Mouse (Mus musculus): ENCODE results near the gene Cyb561. TPM values are rescaled to one million over a fixed set of nuclear protein-coding genes. Genes with fewer than 3 reads are reported as not detected.

Gene Cyb561
- total and polyA plus RNA-seq, 3 experiments = 32.8 to 43.9 TPM; not detected in 1

GRCm38 (mm10) chr11:105966288-105966687 lies 13.2 kb upstream of the Cyb561 start:
- H3K27me3 ChIP-seq (ENCODE audit: control insufficient read depth in 1 of 2, insufficient read depth in 2 of 2, low read length in 2 of 2) = no peaks in the 10 kb centered on the region
- H3K27ac ChIP-seq (ENCODE audit: control insufficient read depth, low read depth, low read length) = no peak overlapping the region
- no peak for DNase-seq (ENCODE audit: low read depth, low spot score)
- H3K9me3 ChIP-seq (replicated peaks; ENCODE audit: insufficient read depth, low read length) = no peaks in the 10 kb centered on the region
- H3K4me3 ChIP-seq (ENCODE audit: control insufficient read depth in 1 of 2, insufficient read depth in 1 of 2, low read depth in 2 of 2, low read length in 2 of 2) = no peak overlapping the region
- no peak for TF ChIP-seq SIN3A (IDR thresholded peaks at IDR 0.05; ENCODE audit: low read length)
- TF ChIP-seq USF2 (IDR thresholded peaks at IDR 0.05; ENCODE audit: borderline replicate concordance in 1 of 2, insufficient read depth in 1 of 2, low read depth in 1 of 2, low read length in 2 of 2) = no peak
- TF ChIP-seq GABPA (IDR thresholded peaks at IDR 0.05; ENCODE audit: low read depth, low read length) = no peak
- no peak for TF ChIP-seq TCF12 (IDR thresholded peaks at IDR 0.05; ENCODE audit: low read depth, low read length)
- TF ChIP-seq CHD1 (IDR thresholded peaks at IDR 0.05; ENCODE audit: low read depth, low read length) = no peak
- TF ChIP-seq SMC3 (IDR thresholded peaks at IDR 0.05; ENCODE audit: low read depth, low read length) = no peak
- no peak for TF ChIP-seq ETS1 (IDR thresholded peaks at IDR 0.05; ENCODE audit: low read depth, low read length)
- no peak for TF ChIP-seq JUND (IDR thresholded peaks at IDR 0.05; ENCODE audit: low read depth, low read length)
- no peak for TF ChIP-seq CHD2 (IDR thresholded peaks at IDR 0.05; ENCODE audit: low read length)
- no peak for TF ChIP-seq E2F4 (IDR thresholded peaks at IDR 0.05; ENCODE audit: borderline replicate concordance, low read depth, low read length)
- no peak for TF ChIP-seq KAT2A (conservative IDR thresholded peaks at IDR 0.05; ENCODE audit: low read depth, low read length)
- TF ChIP-seq HCFC1 (IDR thresholded peaks at IDR 0.05; ENCODE audit: low read depth, low read length) = no peak
- TF ChIP-seq ZMIZ1 (IDR thresholded peaks at IDR 0.05; ENCODE audit: low read depth, low read length) = no peak
- TF ChIP-seq NRF1 (IDR thresholded peaks at IDR 0.05; ENCODE audit: insufficient read depth, low read depth, low read length, poor library complexity, severe bottlenecking) = no peak
- TF ChIP-seq MAFK (IDR thresholded peaks at IDR 0.05; ENCODE audit: borderline replicate concordance, low read depth, low read length) = no peak
- no peak for TF ChIP-seq ZC3H11A (IDR thresholded peaks at IDR 0.05; ENCODE audit: low read depth, low read length)
- TF ChIP-seq GATA1 (IDR thresholded peaks at IDR 0.05; ENCODE audit: low read depth, low read length) = no peak
- TF ChIP-seq POLR2A (IDR thresholded peaks at IDR 0.05; ENCODE audit: control insufficient read depth in 1 of 2, insufficient read depth in 1 of 2, low read depth in 1 of 2, low read length in 2 of 2, poor library complexity in 1 of 2) = no peak
- no peak for TF ChIP-seq MAX (IDR thresholded peaks at IDR 0.05; ENCODE audit: low read length)
- H3K79me2 ChIP-seq (ENCODE audit: control insufficient read depth, insufficient read depth, low read length, poor library complexity) = no peaks in the 10 kb centered on the region
- H3K36me3 ChIP-seq (ENCODE audit: control insufficient read depth in 1 of 2, insufficient read depth in 2 of 2, low read length in 2 of 2) = no peaks in the 10 kb centered on the region
- H3K4me1 ChIP-seq (ENCODE audit: control insufficient read depth in 1 of 2, insufficient read depth in 2 of 2, low read length in 2 of 2) = peaks cover 0 to 4% of the 10 kb centered on the region in 2 experiments; a peak in 1 of 4 replicates
- no peak overlapping the region for H3K9ac ChIP-seq (ENCODE audit: control insufficient read depth, low read depth, low read length, poor library complexity, severe bottlenecking)

GRCm38 (mm10) chr11:105964691-105965090 lies 11.6 kb upstream of the Cyb561 start:
- Histone ChIP-seq H3K27me3 (ENCODE audit: control insufficient read depth in 1 of 2, insufficient read depth in 2 of 2, low read length in 2 of 2) (no peaks in the 10 kb centered on the region), H3K36me3 (ENCODE audit: control insufficient read depth in 1 of 2, insufficient read depth in 2 of 2, low read length in 2 of 2) (0 out of 4 replicates have a peak, but pooled peaks cover 0 to 1% of the 10 kb centered on the region in 2 experiments), H3K9ac (ENCODE audit: control insufficient read depth, low read depth, low read length, poor library complexity, severe bottlenecking) (no peak overlapping the region), H3K9me3 (replicated peaks; ENCODE audit: insufficient read depth, low read length) (no peaks in the 10 kb centered on the region), H3K4me1 (ENCODE audit: control insufficient read depth in 1 of 2, insufficient read depth in 2 of 2, low read length in 2 of 2) (peaks cover 0 to 8% of the 10 kb centered on the region in 2 experiments; a peak in 2 of 4 replicates), H3K4me3 (ENCODE audit: control insufficient read depth in 1 of 2, insufficient read depth in 1 of 2, low read depth in 2 of 2, low read length in 2 of 2) (no peak overlapping the region), H3K27ac (ENCODE audit: control insufficient read depth, low read depth, low read length) (no peak overlapping the region), H3K79me2 (ENCODE audit: control insufficient read depth, insufficient read depth, low read length, poor library complexity) (no peaks in the 10 kb centered on the region)
- DNase-seq (ENCODE audit: low read depth, low spot score) = peak; percentile 68
- peak; percentile 61 for TF ChIP-seq RAD21 (IDR thresholded peaks at IDR 0.05; ENCODE audit: low read depth, low read length)
- TF ChIP-seq NRF1 (IDR thresholded peaks at IDR 0.05; ENCODE audit: insufficient read depth, low read depth, low read length, poor library complexity, severe bottlenecking) = no peak
- TF ChIP-seq USF1 (IDR thresholded peaks at IDR 0.05; ENCODE audit: low read depth, low read length) = no peak
- TF ChIP-seq TAL1 (IDR thresholded peaks at IDR 0.05; ENCODE audit: low read length) = no peak
- no peak for TF ChIP-seq MXI1 (IDR thresholded peaks at IDR 0.05; ENCODE audit: low read depth, low read length)
- peak; percentile 33; the same call in 1 of the 2 replicates for TF ChIP-seq ZC3H11A (IDR thresholded peaks at IDR 0.05; ENCODE audit: low read depth, low read length)
- TF ChIP-seq NELFE (IDR thresholded peaks at IDR 0.05; ENCODE audit: low read depth, low read length) = no peak
- TF ChIP-seq GATA1 (IDR thresholded peaks at IDR 0.05; ENCODE audit: low read depth, low read length) = no peak
- TF ChIP-seq ZNF384 (IDR thresholded peaks at IDR 0.05; ENCODE audit: low read depth, low read length) = peak; percentile 86
- TF ChIP-seq JUND (IDR thresholded peaks at IDR 0.05; ENCODE audit: low read depth, low read length) = no peak
- peak; percentile 57 for TF ChIP-seq SMC3 (IDR thresholded peaks at IDR 0.05; ENCODE audit: low read depth, low read length)
- TF ChIP-seq MAZ (IDR thresholded peaks at IDR 0.05; ENCODE audit: low read depth, low read length) = no peak
- peak in 2 of 3 experiments; percentile 61 to 74 for TF ChIP-seq CTCF (IDR thresholded peaks at IDR 0.05 in 2 of 3, conservative IDR thresholded peaks at IDR 0.05 in 1 of 3; ENCODE audit: control insufficient read depth in 1 of 3, insufficient read depth in 1 of 3, low read depth in 2 of 3, low read length in 3 of 3, poor library complexity in 1 of 3, severe bottlenecking in 1 of 3)
